Mouse (Mus musculus) heart, embryonic 15.5 days (tissue): ENCODE data around the gene Gm10337. TPM values are rescaled to one million over a fixed set of nuclear protein-coding genes. Genes with fewer than 3 reads are reported as not detected.
A peak's percentile ranks its signal among the peaks of the same experiment; 100 is the strongest.

Source experiments
- ATAC-seq: fragments of 200-750 bp; cut with Nextera tagmentation; replicated peaks from 2 replicates; pipeline ENCODE4 v1.8.0; 2017; ENCODE audit warnings: low read depth, moderate TSS enrichment; ENCODE audit not compliant: insufficient number of reproducible peaks, insufficient read depth, low FRiP score
- H3K27ac ChIP-seq: fragments of 300-500 bp; sonication (generic); 2 replicates; pipeline ENCODE4 v1.5.1; 2015; ENCODE audit warnings: mild to moderate bottlenecking, inconsistent platforms
- H3K27me3 ChIP-seq: fragments of 300-500 bp; sonication (generic); 2 replicates; pipeline ENCODE4 v1.6.1; 2015; ENCODE audit warnings: inconsistent platforms
- H3K36me3 ChIP-seq: fragments of 300-500 bp; sonication (generic); 2 replicates; pipeline ENCODE4 v1.6.1; 2015; ENCODE audit warnings: mild to moderate bottlenecking, inconsistent platforms
- H3K4me1 ChIP-seq: fragments of 300-500 bp; sonication (generic); replicated peaks from 2 replicates; pipeline ENCODE4 v1.6.1; 2015; ENCODE audit warnings: inconsistent platforms
- H3K4me2 ChIP-seq: fragments of 300-500 bp; sonication (generic); 2 replicates; pipeline ENCODE4 v1.6.1; 2015; ENCODE audit warnings: inconsistent platforms, mild to moderate bottlenecking, moderate library complexity
- H3K4me3 ChIP-seq: fragments of 300-500 bp; sonication (generic); 2 replicates; pipeline ENCODE4 v1.5.1; 2015; ENCODE audit warnings: mild to moderate bottlenecking, inconsistent platforms
- H3K9ac ChIP-seq: fragments of 300-500 bp; sonication (generic); 2 replicates; pipeline ENCODE4 v1.6.1; 2015; ENCODE audit warnings: mild to moderate bottlenecking, inconsistent platforms
- H3K9me3 ChIP-seq: fragments of 300-500 bp; sonication (generic); replicated peaks from 2 replicates; pipeline ENCODE4 v1.6.1; 2016; ENCODE audit warnings: inconsistent platforms
- WGBS: fragments of 180-500 bp; shearing (Covaris S2); methylation state at CpG from one replicate; pipeline ENCODE4 v1.1.7; 2015; ENCODE audit warnings: mixed read lengths; 5-methylcytosine and 5-hydroxymethylcytosine counted together
- polyA plus RNA-seq: library from polyadenylated mRNA; unstranded; fragments of >200 nt; fragmentation: Nextera tagmentation; extraction: Ambion mirVana; gene quantifications from 2 replicates; pipeline ENCODE4 v1.2.1, GENCODE M21; 2015

The Gm10337 gene
- polyA plus RNA-seq: 2.0 and 2.6 TPM in 2 replicates

- Histone ChIP-seq H3K27me3 (no peaks in the 10 kb centered on the region), H3K27ac (no peak within 1 kb of the TSS), H3K4me1 (peaks cover 9% of the 10 kb centered on the region; the same call in 1 of the 2 replicates), H3K4me3 (no peak within 1 kb of the TSS), H3K4me2 (no peak within 1 kb of the TSS), H3K9ac (no peak within 1 kb of the TSS), H3K36me3 (peaks cover 66% of the 10 kb centered on the region), H3K9me3 (no peaks in the 10 kb centered on the region)
- ATAC-seq: no peak
- WGBS: 94% methylated on average over 1 of the region's 1 CpGs
Observed at GRCm38 (mm10) chr15:102503447-102503846, at the start of gene Gm10337. Gm10337 (plus strand) TSS chr15:102503722.

- H3K4me1 ChIP-seq: peaks cover 21% of the 10 kb centered on the region
- no peak overlapping the region for H3K4me3 ChIP-seq
- WGBS: 37% methylated on average over 6 of the region's 6 CpGs
- no peaks in the 10 kb centered on the region for H3K27me3 ChIP-seq
- H3K27ac ChIP-seq: no peak overlapping the region
- H3K4me2 ChIP-seq: no peak overlapping the region
- H3K36me3 ChIP-seq: no peaks in the 10 kb centered on the region
- H3K9ac ChIP-seq: no peak overlapping the region
- H3K9me3 ChIP-seq: no peaks in the 10 kb centered on the region
- ATAC-seq: no peak
Observed at GRCm38 (mm10) chr15:102455993-102456392, 47.5 kb upstream of the Gm10337 start.

- 57% methylated on average over 5 of the region's 5 CpGs for WGBS
- Histone ChIP-seq H3K27me3 (no peaks in the 10 kb centered on the region), H3K4me2 (peak overlapping the region; percentile 69), H3K9me3 (no peaks in the 10 kb centered on the region), H3K27ac (peak overlapping the region; percentile 47), H3K36me3 (peaks cover 6% of the 10 kb centered on the region), H3K4me1 (peaks cover 22% of the 10 kb centered on the region), H3K9ac (no peak overlapping the region), H3K4me3 (peak overlapping the region; percentile 58)
- no peak for ATAC-seq
Observed at GRCm38 (mm10) chr15:102458050-102458736, 45.3 kb upstream of the Gm10337 start.

- WGBS: under 1% methylated on average over 19 of the region's 19 CpGs
- H3K9me3 ChIP-seq: no peaks in the 10 kb centered on the region
- H3K9ac ChIP-seq: peak within 1 kb of the TSS; percentile 58
- H3K27ac ChIP-seq: peak within 1 kb of the TSS; percentile 47
- peaks cover 22% of the 10 kb centered on the region for H3K4me1 ChIP-seq
- ATAC-seq: peak; percentile 81
- peak within 1 kb of the TSS; percentile 58 for H3K4me3 ChIP-seq
- no peaks in the 10 kb centered on the region for H3K27me3 ChIP-seq
- H3K36me3 ChIP-seq: peaks cover 6% of the 10 kb centered on the region
- peak within 1 kb of the TSS; percentile 69 for H3K4me2 ChIP-seq
Observed at GRCm38 (mm10) chr15:102458904-102459317, 44.6 kb upstream of the Gm10337 start, which contains the start of gene Prr13. Prr13 (plus strand) TSS chr15:102459028.

GRCm38 (mm10) chr15:102459381-102459780, 44.1 kb upstream of the Gm10337 start:
- WGBS: 28% methylated on average over 6 of the region's 6 CpGs
- no peaks in the 10 kb centered on the region for H3K9me3 ChIP-seq
- ATAC-seq: no peak; the same call in 1 of the 2 replicates
- H3K36me3 ChIP-seq: peaks cover 6% of the 10 kb centered on the region
- peak overlapping the region; percentile 58 for H3K9ac ChIP-seq
- no peaks in the 10 kb centered on the region for H3K27me3 ChIP-seq
- H3K27ac ChIP-seq: peak overlapping the region; percentile 35; the same call in 1 of the 2 replicates
- H3K4me2 ChIP-seq: peak overlapping the region; percentile 69
- H3K4me1 ChIP-seq: peaks cover 22% of the 10 kb centered on the region
- H3K4me3 ChIP-seq: peak overlapping the region; percentile 58

- 46% methylated on average over 5 of the region's 5 CpGs for WGBS
- H3K9me3 ChIP-seq: no peaks in the 10 kb centered on the region
- H3K4me2 ChIP-seq: peak overlapping the region; percentile 69
- H3K4me1 ChIP-seq: peaks cover 22% of the 10 kb centered on the region
- H3K9ac ChIP-seq: peak overlapping the region; percentile 58
- peak overlapping the region; percentile 20; the same call in 1 of the 2 replicates for H3K27ac ChIP-seq
- no peaks in the 10 kb centered on the region for H3K27me3 ChIP-seq
- no peak for ATAC-seq
- peak overlapping the region; percentile 58 for H3K4me3 ChIP-seq
- peaks cover 6% of the 10 kb centered on the region for H3K36me3 ChIP-seq
Observed at GRCm38 (mm10) chr15:102459847-102460246, 43.7 kb upstream of the Gm10337 start.

GRCm38 (mm10) chr15:102460409-102460808, 43.1 kb upstream of the Gm10337 start:
- H3K9me3 ChIP-seq: no peaks in the 10 kb centered on the region
- H3K4me3 ChIP-seq: peak overlapping the region; percentile 58
- peaks cover 22% of the 10 kb centered on the region for H3K4me1 ChIP-seq
- 0 out of 2 replicates have a peak overlapping the region, but pooled peaks have one; percentile 20 for H3K27ac ChIP-seq
- ATAC-seq: no peak
- peaks cover 6% of the 10 kb centered on the region for H3K36me3 ChIP-seq
- peak overlapping the region; percentile 69 for H3K4me2 ChIP-seq
- H3K27me3 ChIP-seq: no peaks in the 10 kb centered on the region
- 71% methylated on average over 12 of the region's 12 CpGs for WGBS
- no peak overlapping the region for H3K9ac ChIP-seq

- Histone ChIP-seq H3K9ac (no peak overlapping the region), H3K9me3 (no peaks in the 10 kb centered on the region), H3K4me3 (no peak overlapping the region), H3K36me3 (peaks cover 6% of the 10 kb centered on the region), H3K4me1 (peaks cover 22% of the 10 kb centered on the region), H3K27me3 (no peaks in the 10 kb centered on the region), H3K4me2 (peak overlapping the region; percentile 69), H3K27ac (no peak overlapping the region)
- ATAC-seq: no peak
- 52% methylated on average over 4 of the region's 4 CpGs for WGBS
Observed at GRCm38 (mm10) chr15:102460971-102461370, 42.6 kb upstream of the Gm10337 start.

GRCm38 (mm10) chr15:102461430-102462075, 42.0 kb upstream of the Gm10337 start:
- Histone ChIP-seq H3K27me3 (no peaks in the 10 kb centered on the region), H3K4me1 (peaks cover 22% of the 10 kb centered on the region), H3K4me2 (peak overlapping the region; percentile 69; the same call in 1 of the 2 replicates), H3K9ac (no peak overlapping the region), H3K27ac (no peak overlapping the region), H3K4me3 (no peak overlapping the region), H3K9me3 (no peaks in the 10 kb centered on the region), H3K36me3 (peaks cover 6% of the 10 kb centered on the region)
- 81% methylated on average over 9 of the region's 9 CpGs for WGBS
- no peak for ATAC-seq

GRCm38 (mm10) chr15:102463666-102464065, 39.9 kb upstream of the Gm10337 start:
- peaks cover 6% of the 10 kb centered on the region for H3K36me3 ChIP-seq
- no peak overlapping the region for H3K9ac ChIP-seq
- H3K4me3 ChIP-seq: no peak overlapping the region
- no peak overlapping the region for H3K27ac ChIP-seq
- H3K4me2 ChIP-seq: no peak overlapping the region
- no peaks in the 10 kb centered on the region for H3K27me3 ChIP-seq
- ATAC-seq: no peak
- peaks cover 22% of the 10 kb centered on the region for H3K4me1 ChIP-seq
- H3K9me3 ChIP-seq: no peaks in the 10 kb centered on the region

- H3K36me3 ChIP-seq: no peaks in the 10 kb centered on the region; the same call in 1 of the 2 replicates
- H3K4me1 ChIP-seq: peaks cover 12% of the 10 kb centered on the region
- H3K9me3 ChIP-seq: no peaks in the 10 kb centered on the region
- H3K9ac ChIP-seq: no peak overlapping the region
- H3K27me3 ChIP-seq: no peaks in the 10 kb centered on the region
- no peak overlapping the region for H3K4me3 ChIP-seq
- 93% methylated on average over 9 of the region's 9 CpGs for WGBS
- H3K27ac ChIP-seq: no peak overlapping the region
- ATAC-seq: no peak
- no peak overlapping the region for H3K4me2 ChIP-seq
Observed at GRCm38 (mm10) chr15:102468675-102469370, 34.7 kb upstream of the Gm10337 start.
